Mouse (Mus musculus) adrenal gland, adult 10 weeks (tissue): ENCODE data around the gene Zfp748. TPM values are rescaled to one million over a fixed set of nuclear protein-coding genes. Genes with fewer than 3 reads are reported as not detected.

Experiments used
- polyA plus RNA-seq: library from polyadenylated mRNA; stranded (reverse); fragments of 350-450 nt; fragmentation: Illumina TruSeq; extraction: RNeasy Lipid Tissue Mini Kit (QIAGEN cat#74804); gene quantifications from one replicate; pipeline ENCODE4 v1.2.3, GENCODE M21; 2014; ENCODE audit warnings: low read depth, low replicate concordance

Zfp748 gene
- 32.6 TPM for polyA plus RNA-seq

GRCm38 (mm10) chr13:67553730-67554129, at the start of gene Zfp748:
Gene Zfp748 (minus strand): TSS chr13:67553830.

GRCm38 (mm10) chr13:67525753-67526410, 27.7 kb downstream of the Zfp748 start, which contains the start of the genes Gm26965 and Zfp87:
Gene Gm26965 (minus strand): TSS chr13:67526151.
Gene Zfp87 (minus strand): TSS chr13:67526177.

GRCm38 (mm10) chr13:67500084-67500719, 53.4 kb downstream of the Zfp748 start, which contains the start of gene Zfp58:
Gene Zfp58 (minus strand): TSS chr13:67500555.

Other genes starting within 250 kb of the Zfp748 start
- 1.3 TPM for gene Zfp457, start 247.3 kb downstream of the Zfp748 start, polyA plus RNA-seq
- 21.8 TPM for gene Zfp595, start 221.3 kb downstream of the Zfp748 start, polyA plus RNA-seq
- gene Gm28044, start 193.3 kb downstream of the Zfp748 start, polyA plus RNA-seq = 2.8 TPM
- gene Zfp953, start 193.2 kb downstream of the Zfp748 start, polyA plus RNA-seq = 12.7 TPM
- 0.93 TPM for gene Gm28041, start 178.1 kb downstream of the Zfp748 start, polyA plus RNA-seq
- 5.0 TPM for gene Zfp456, start 178.0 kb downstream of the Zfp748 start, polyA plus RNA-seq
- gene Zfp429, start 154.0 kb downstream of the Zfp748 start, polyA plus RNA-seq = 18.5 TPM
- gene Zfp459, start 132.4 kb downstream of the Zfp748 start, polyA plus RNA-seq = 2.0 TPM
- gene Zfp874a, start 102.2 kb downstream of the Zfp748 start, polyA plus RNA-seq = 128 TPM
- 54.2 TPM for gene Zfp874b, start 69.6 kb downstream of the Zfp748 start, polyA plus RNA-seq
- gene Zfp58, start 53.3 kb downstream of the Zfp748 start, polyA plus RNA-seq = 33.4 TPM
- not detected for gene Gm26965, start 27.7 kb downstream of the Zfp748 start, polyA plus RNA-seq
- gene Zfp87, start 27.7 kb downstream of the Zfp748 start, polyA plus RNA-seq = 30.4 TPM
- 42.5 TPM for gene Zfp729b, start 55.9 kb upstream of the Zfp748 start, polyA plus RNA-seq
- not detected for gene Gm49345, start 83.9 kb upstream of the Zfp748 start, polyA plus RNA-seq
- 42.6 TPM for gene Zfp729a, start 84.0 kb upstream of the Zfp748 start, polyA plus RNA-seq
- 23.0 TPM for gene Zfp738, start 133.2 kb upstream of the Zfp748 start, polyA plus RNA-seq
- 43.6 TPM for gene Zfp65, start 175.3 kb upstream of the Zfp748 start, polyA plus RNA-seq
- 25.8 TPM for gene Zfp85, start 201.4 kb upstream of the Zfp748 start, polyA plus RNA-seq
- gene Zfp493, start 225.9 kb upstream of the Zfp748 start, polyA plus RNA-seq = 10.6 TPM